Mouse (Mus musculus) brain, embryonic 14.5 days (tissue): ENCODE data around the gene Denr.

Experiments used
- CTCF ChIP-seq: fragments of 200-500 bp; IDR thresholded peaks from 2 replicates; pipeline ENCODE4 v1.5.1; 2012; ENCODE audit warnings: inconsistent platforms, mild to moderate bottlenecking, moderate library complexity, borderline replicate concordance; ENCODE audit not compliant: insufficient read depth, insufficient read length; ENCODE audit errors: extremely low read depth
- POLR2A ChIP-seq: fragments of 200-500 bp; IDR thresholded peaks from 2 replicates; pipeline ENCODE4 v1.6.1; 2012; ENCODE audit warnings: mild to moderate bottlenecking, inconsistent platforms, borderline replicate concordance; ENCODE audit not compliant: poor library complexity, insufficient read depth, insufficient read length, severe bottlenecking; ENCODE audit errors: extremely low read depth

GRCm38 (mm10) chr5:123858798-123859197 lies 48.2 kb upstream of the Denr start:
- no peak for TF ChIP-seq POLR2A
- TF ChIP-seq CTCF, result no peak
